Mouse (Mus musculus) MEL (cell line): ENCODE data around the gene Pabpn1. TPM values are rescaled to one million over a fixed set of nuclear protein-coding genes. Genes with fewer than 3 reads are reported as not detected.

Experiments
- DNase-seq: peaks from one replicate; pipeline ENCODE4 v3.0.0; 2011; ENCODE audit warnings: low read depth, low spot score
- H3K27ac ChIP-seq: 2 replicates; pipeline ENCODE4 v1.5.1; 2012; ENCODE audit warnings: low read depth, mild to moderate bottlenecking, control low read depth, low read length, moderate library complexity; ENCODE audit not compliant: control insufficient read depth
- H3K27me3 ChIP-seq, 2 experiments: fragments of 150-350 bp in 1 of 2; sonication (generic) in 1 of 2; 2 replicates each; pipeline ENCODE4 v1.6.1; 2012; ENCODE audit warnings: low read length in 2 of 2, mild to moderate bottlenecking in 2 of 2, improper control_type of control experiment in 1 of 2, moderate library complexity in 1 of 2; ENCODE audit not compliant: insufficient read depth in 2 of 2, control insufficient read depth in 1 of 2
- H3K36me3 ChIP-seq, 2 experiments: 2 replicates each; pipeline ENCODE4 v1.6.1; 2012 to 2014; ENCODE audit warnings: low read length in 2 of 2, improper control_type of control experiment in 1 of 2, inconsistent platforms in 1 of 2, mild to moderate bottlenecking in 1 of 2; ENCODE audit not compliant: insufficient read depth in 2 of 2, control insufficient read depth in 1 of 2
- H3K4me1 ChIP-seq, 2 experiments: fragments of 150-350 bp in 1 of 2; sonication (generic) in 1 of 2; 2 replicates each; pipeline ENCODE4 v1.6.1; 2012; ENCODE audit warnings: low read length in 2 of 2, improper control_type of control experiment in 1 of 2, mild to moderate bottlenecking in 1 of 2; ENCODE audit not compliant: insufficient read depth in 2 of 2, control insufficient read depth in 1 of 2
- H3K4me3 ChIP-seq, 2 experiments: fragments of 150-350 bp in 1 of 2; sonication (generic) in 1 of 2; 2 replicates each; pipeline ENCODE4 v1.5.1; 2012; ENCODE audit warnings: low read depth in 2 of 2, low read length in 2 of 2, mild to moderate bottlenecking in 2 of 2, moderate library complexity in 2 of 2, control low read depth in 1 of 2, improper control_type of control experiment in 1 of 2; ENCODE audit not compliant: control insufficient read depth in 1 of 2, insufficient read depth in 1 of 2
- H3K79me2 ChIP-seq: 2 replicates; pipeline ENCODE4 v1.6.1; 2012; ENCODE audit warnings: mild to moderate bottlenecking, low read length, moderate library complexity; ENCODE audit not compliant: control insufficient read depth, poor library complexity, insufficient read depth
- H3K9ac ChIP-seq: 2 replicates; pipeline ENCODE4 v1.6.1; 2012; ENCODE audit warnings: low read depth, mild to moderate bottlenecking, control low read depth, low read length, moderate library complexity; ENCODE audit not compliant: control insufficient read depth, poor library complexity, severe bottlenecking
- H3K9me3 ChIP-seq: fragments of 150-350 bp; sonication (generic); replicated peaks from 2 replicates; pipeline ENCODE4 v1.6.1; 2012; ENCODE audit warnings: mild to moderate bottlenecking, low read length, improper control_type of control experiment, moderate library complexity; ENCODE audit not compliant: insufficient read depth
- CHD1 ChIP-seq: IDR thresholded peaks from 2 replicates; pipeline ENCODE4 v1.6.1; 2012; ENCODE audit warnings: low read depth, mild to moderate bottlenecking, inconsistent platforms, low read length, improper control_type of control experiment
- CHD2 ChIP-seq: IDR thresholded peaks from 2 replicates; pipeline ENCODE4 v1.6.1; 2011; ENCODE audit warnings: low read length, improper control_type of control experiment
- CTCF ChIP-seq, 3 experiments: IDR thresholded peaks in 2 of 3; conservative IDR thresholded peaks in 1 of 3; 2 replicates each; pipeline ENCODE4 v1.5.1; 2011 to 2012; ENCODE audit warnings: low read length in 3 of 3, low read depth in 2 of 3, mild to moderate bottlenecking in 2 of 3, improper control_type of control experiment in 1 of 3, inconsistent platforms in 1 of 3, mixed read lengths in 1 of 3, moderate library complexity in 1 of 3; ENCODE audit not compliant: control insufficient read depth in 1 of 3, insufficient read depth in 1 of 3, poor library complexity in 1 of 3, severe bottlenecking in 1 of 3
- ELF1 ChIP-seq: IDR thresholded peaks from 2 replicates; pipeline ENCODE4 v1.6.1; 2014; ENCODE audit warnings: low read depth, mild to moderate bottlenecking, inconsistent platforms, low read length, improper control_type of control experiment, moderate library complexity
- GATA1 ChIP-seq: IDR thresholded peaks from 2 replicates; pipeline ENCODE4 v1.6.1; 2011; ENCODE audit warnings: low read depth, low read length, improper control_type of control experiment
- KAT2A ChIP-seq: conservative IDR thresholded peaks from 2 replicates; pipeline ENCODE4 v1.6.1; 2012; ENCODE audit warnings: low read depth, low read length, improper control_type of control experiment, inconsistent platforms
- MAZ ChIP-seq: IDR thresholded peaks from 2 replicates; pipeline ENCODE4 v1.6.1; 2012; ENCODE audit warnings: low read depth, mild to moderate bottlenecking, inconsistent platforms, low read length, improper control_type of control experiment
- MEF2A ChIP-seq: IDR thresholded peaks from 2 replicates; pipeline ENCODE4 v1.6.1; 2014; ENCODE audit warnings: low read depth, mild to moderate bottlenecking, inconsistent platforms, low read length, improper control_type of control experiment; ENCODE audit not compliant: poor library complexity, insufficient replicate concordance, severe bottlenecking; ENCODE audit errors: extremely low read depth
- POLR2AphosphoS5 ChIP-seq: IDR thresholded peaks from 2 replicates; pipeline ENCODE4 v1.6.1; 2012; ENCODE audit warnings: low read depth, borderline replicate concordance, mild to moderate bottlenecking, inconsistent platforms, low read length, moderate library complexity, mixed read lengths
- RAD21 ChIP-seq: IDR thresholded peaks from 2 replicates; pipeline ENCODE4 v1.6.1; 2011; ENCODE audit warnings: mild to moderate bottlenecking, low read depth, low read length, improper control_type of control experiment
- SIN3A ChIP-seq: IDR thresholded peaks from 2 replicates; pipeline ENCODE4 v1.6.1; 2012; ENCODE audit warnings: low read length, improper control_type of control experiment, inconsistent platforms
- SMC3 ChIP-seq: IDR thresholded peaks from 2 replicates; pipeline ENCODE4 v1.6.1; 2011; ENCODE audit warnings: low read depth, low read length, improper control_type of control experiment
- TCF12 ChIP-seq: IDR thresholded peaks from 2 replicates; pipeline ENCODE4 v1.6.1; 2014; ENCODE audit warnings: low read depth, mild to moderate bottlenecking, inconsistent platforms, low read length, improper control_type of control experiment, moderate library complexity
- UBTF ChIP-seq: IDR thresholded peaks from 2 replicates; pipeline ENCODE4 v1.6.1; 2012; ENCODE audit warnings: low read depth, mild to moderate bottlenecking, inconsistent platforms, low read length, improper control_type of control experiment, moderate library complexity, borderline replicate concordance; ENCODE audit not compliant: insufficient read depth
- USF1 ChIP-seq: IDR thresholded peaks from 2 replicates; pipeline ENCODE4 v1.6.1; 2014; ENCODE audit warnings: low read depth, mild to moderate bottlenecking, inconsistent platforms, low read length, improper control_type of control experiment, moderate library complexity
- ZC3H11A ChIP-seq: IDR thresholded peaks from 2 replicates; pipeline ENCODE4 v1.6.1; 2012; ENCODE audit warnings: low read depth, mild to moderate bottlenecking, inconsistent platforms, low read length, improper control_type of control experiment
- ZKSCAN1 ChIP-seq: IDR thresholded peaks from 2 replicates; pipeline ENCODE4 v1.6.1; 2012; ENCODE audit warnings: low read depth, mild to moderate bottlenecking, inconsistent platforms, low read length, improper control_type of control experiment, moderate library complexity
- polyA plus RNA-seq, 2 experiments: library from polyadenylated mRNA; stranded (reverse) in 1 of 2; unstranded in 1 of 2; fragments of >175 nt in 1 of 2; fragments of >200 nt in 1 of 2; gene quantifications; 2 replicates each; pipeline versions ENCODE4 v1.2.1 to v1.2.4; 2012; ENCODE audit warnings: low replicate concordance in 2 of 2, low read depth in 1 of 2; ENCODE audit not compliant: insufficient read length in 2 of 2, insufficient read depth in 1 of 2, missing spikeins in 1 of 2
- total RNA-seq: library from RNA; depleted of rRNA; stranded (reverse); fragments of 300-350 nt; gene quantifications from 2 replicates; pipeline ENCODE4 v1.2.3, GENCODE M21; 2012

The Pabpn1 gene
- total and polyA plus RNA-seq, 3 experiments = 82.3 to 393 TPM; not detected in 1

DNA sequence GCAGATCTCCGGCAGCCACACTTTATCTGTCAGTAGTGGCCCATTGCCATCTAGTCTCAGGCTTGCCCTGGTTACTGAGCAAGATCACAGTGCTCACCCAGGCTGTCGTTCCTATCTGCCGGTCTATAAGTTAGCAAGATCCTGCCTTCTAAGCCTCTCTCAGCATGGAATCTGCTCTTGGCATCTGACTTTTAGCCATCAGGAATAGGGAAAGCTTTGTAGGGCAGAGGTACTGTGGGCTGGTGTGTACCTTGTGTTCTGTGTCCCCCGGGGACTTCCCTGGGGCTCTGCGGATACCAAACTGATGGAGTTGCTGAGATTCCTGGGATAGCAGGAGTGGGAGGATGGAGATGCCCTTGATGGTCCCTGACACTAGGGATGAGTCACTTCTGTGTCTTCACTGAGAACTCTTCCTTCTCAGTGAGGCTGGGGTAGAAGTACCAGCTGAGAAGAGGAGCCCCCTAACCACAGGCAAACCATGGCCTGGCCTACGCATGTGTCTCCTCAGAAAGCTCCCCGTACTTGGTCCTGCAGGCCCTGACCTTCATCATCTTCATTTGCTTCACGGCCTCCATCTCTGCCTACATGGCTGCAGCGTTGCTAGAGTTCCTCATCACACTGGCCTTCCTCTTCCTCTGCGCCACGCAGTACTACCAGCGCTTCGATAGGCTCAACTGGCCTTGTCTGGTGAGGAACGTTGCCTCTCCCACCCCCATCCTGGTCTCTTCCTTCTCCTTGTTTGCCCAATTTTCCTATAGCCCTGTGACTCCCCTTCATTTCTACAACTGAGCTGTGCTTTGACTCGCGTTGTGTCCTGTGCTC lies 45.3 kb downstream of the Pabpn1 start:
- TF ChIP-seq CHD2 = no peak
- no peak for TF ChIP-seq ZKSCAN1
- no peak for TF ChIP-seq MEF2A
- no peak for TF ChIP-seq UBTF
- H3K4me3 ChIP-seq = no peak overlapping the region
- no peaks in the 10 kb centered on the region for H3K9me3 ChIP-seq
- H3K36me3 ChIP-seq = peaks cover 0 to 5% of the 10 kb centered on the region in 2 experiments; a peak in 1 of 4 replicates
- no peaks in the 10 kb centered on the region for H3K79me2 ChIP-seq
- peaks cover 0 to 1% of the 10 kb centered on the region in 2 experiments; a peak in 2 of 4 replicates for H3K27me3 ChIP-seq
- peak; percentile 36 for DNase-seq
- no peak overlapping the region for H3K9ac ChIP-seq
- H3K27ac ChIP-seq = no peak overlapping the region
- peaks cover 0 to 8% of the 10 kb centered on the region in 2 experiments; a peak in 1 of 4 replicates for H3K4me1 ChIP-seq

DNA sequence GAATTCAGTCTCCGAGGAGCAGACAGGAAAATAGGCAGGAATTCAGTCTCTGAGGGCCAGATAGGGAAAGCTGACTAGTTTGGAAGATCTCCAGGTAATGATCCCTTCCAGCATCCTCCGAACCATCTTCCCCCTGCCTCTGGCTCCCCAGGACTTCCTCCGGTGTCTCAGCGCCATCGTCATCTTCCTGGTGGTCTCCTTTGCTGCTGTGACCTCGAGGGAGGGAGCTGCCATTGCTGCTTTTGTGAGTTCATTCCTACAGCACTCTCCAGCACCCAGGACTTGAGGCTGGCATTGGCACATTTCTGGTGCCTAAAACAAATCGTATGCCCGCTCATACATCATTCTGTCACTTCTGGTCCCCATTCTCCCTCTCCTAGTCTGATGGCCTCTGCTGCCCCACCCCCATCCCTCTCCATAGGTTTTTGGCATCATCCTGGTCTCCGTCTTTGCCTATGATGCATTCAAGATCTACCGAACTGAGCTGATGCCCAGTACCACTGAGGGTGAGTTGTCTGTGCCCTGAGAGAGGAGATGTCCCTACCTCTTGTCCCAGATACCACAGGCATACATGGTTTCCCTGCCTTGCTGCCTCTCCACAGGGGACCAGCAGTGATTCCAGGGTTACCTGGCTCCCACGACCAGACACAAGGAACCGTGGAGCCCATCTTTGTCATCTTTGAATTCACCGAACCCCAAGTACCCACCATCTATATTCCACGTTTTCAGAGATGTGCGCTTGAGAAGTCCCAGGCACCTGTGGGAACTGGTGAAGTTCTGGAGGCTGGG lies 46.3 kb downstream of the Pabpn1 start:
- Histone ChIP-seq H3K27ac (no peak overlapping the region), H3K4me3 (no peak overlapping the region), H3K9me3 (no peaks in the 10 kb centered on the region), H3K27me3 (peaks cover 0 to 1% of the 10 kb centered on the region in 2 experiments; a peak in 1 of 4 replicates), H3K79me2 (no peaks in the 10 kb centered on the region), H3K36me3 (peaks cover 0 to 5% of the 10 kb centered on the region in 2 experiments; a peak in 1 of 4 replicates), H3K4me1 (peaks cover 0 to 8% of the 10 kb centered on the region in 2 experiments; a peak in 1 of 4 replicates), H3K9ac (no peak overlapping the region)
- DNase-seq = no peak
- no peak for TF ChIP-seq CHD1

DNA sequence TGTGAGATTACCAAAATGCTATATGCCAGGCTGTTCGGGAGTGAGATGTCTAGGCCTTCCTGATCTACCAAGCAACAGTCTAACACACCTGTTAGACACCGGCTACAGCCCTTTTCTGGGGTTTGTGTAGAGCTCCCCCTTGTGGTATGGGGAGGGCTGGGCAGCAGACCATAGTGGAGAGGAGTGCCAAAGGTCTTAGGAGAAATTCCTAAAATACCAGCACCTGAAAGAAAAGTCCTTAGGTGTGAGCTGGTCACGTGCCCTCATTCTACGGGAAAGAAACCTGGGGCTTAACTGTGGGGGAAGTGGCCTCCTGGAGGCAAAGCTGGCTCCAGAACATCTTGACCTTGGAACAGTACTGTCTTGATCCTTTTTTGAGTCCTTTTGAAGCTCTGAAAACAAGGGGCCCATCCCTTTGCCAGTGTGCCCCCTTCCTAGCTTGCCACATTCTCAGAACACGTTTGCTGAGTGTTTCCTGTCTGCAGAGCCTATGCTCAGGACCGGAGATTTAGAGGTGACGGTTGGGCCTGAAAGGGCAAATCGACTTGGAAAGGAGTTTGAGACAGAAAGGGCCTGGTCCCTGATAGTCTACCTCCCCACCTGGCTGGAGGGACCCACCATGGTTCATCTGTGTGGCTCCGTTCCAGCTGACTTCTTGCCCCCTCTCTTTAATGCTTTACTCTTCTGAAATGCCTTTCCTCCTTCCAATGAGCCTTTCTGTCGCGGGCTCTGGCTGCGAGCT lies 47.3 kb downstream of the Pabpn1 start:
- H3K27me3 ChIP-seq = peaks cover 0 to 1% of the 10 kb centered on the region in 2 experiments; a peak in 1 of 4 replicates

More for the DNA sequence above, 47.3 kb downstream of the Pabpn1 start:
- Histone ChIP-seq H3K27ac (no peak overlapping the region), H3K4me1 (peaks cover 0 to 8% of the 10 kb centered on the region in 2 experiments; a peak in 1 of 4 replicates), H3K79me2 (no peaks in the 10 kb centered on the region), H3K36me3 (peaks cover 0 to 5% of the 10 kb centered on the region in 2 experiments; a peak in 1 of 4 replicates), H3K9ac (no peak overlapping the region), H3K9me3 (no peaks in the 10 kb centered on the region), H3K4me3 (no peak overlapping the region)
- DNase-seq = peak; percentile 68
- TF ChIP-seq CTCF (IDR thresholded peaks at IDR 0.05 in 2 of 3, conservative IDR thresholded peaks at IDR 0.05 in 1 of 3; ENCODE audit: control insufficient read depth in 1 of 3, insufficient read depth in 1 of 3, low read depth in 2 of 3, low read length in 3 of 3, poor library complexity in 1 of 3, severe bottlenecking in 1 of 3) (peak; percentile 87 to 94 (median 88)), USF1 (no peak), SIN3A (no peak), SMC3 (peak; percentile 89), TCF12 (no peak), MAZ (no peak), MEF2A (no peak), RAD21 (peak; percentile 83), ELF1 (no peak), KAT2A (no peak), POLR2AphosphoS5 (no peak), ZC3H11A (peak; percentile 69), GATA1 (no peak)
